Mouse (Mus musculus) adrenal gland, postnatal 36 days (tissue): Measurements from ENCODE around the gene AL607142.1. TPM values are rescaled to one million over a fixed set of nuclear protein-coding genes. Genes with fewer than 3 reads are reported as not detected.
A peak's percentile ranks its signal among the peaks of the same experiment; 100 is the strongest.

Source experiments
- DNase-seq, 2 experiments: peaks; one replicate each; pipeline ENCODE4 v3.0.0; 2021; ENCODE audit warnings: mixed read lengths in 1 of 2
- total RNA-seq, 2 experiments: library from RNA; stranded (reverse); gene quantifications; 2 replicates each; pipeline ENCODE4 v1.2.3; 2021

The AL607142.1 gene
- total RNA-seq, 2 experiments from 2014 or later = not detected

DNA sequence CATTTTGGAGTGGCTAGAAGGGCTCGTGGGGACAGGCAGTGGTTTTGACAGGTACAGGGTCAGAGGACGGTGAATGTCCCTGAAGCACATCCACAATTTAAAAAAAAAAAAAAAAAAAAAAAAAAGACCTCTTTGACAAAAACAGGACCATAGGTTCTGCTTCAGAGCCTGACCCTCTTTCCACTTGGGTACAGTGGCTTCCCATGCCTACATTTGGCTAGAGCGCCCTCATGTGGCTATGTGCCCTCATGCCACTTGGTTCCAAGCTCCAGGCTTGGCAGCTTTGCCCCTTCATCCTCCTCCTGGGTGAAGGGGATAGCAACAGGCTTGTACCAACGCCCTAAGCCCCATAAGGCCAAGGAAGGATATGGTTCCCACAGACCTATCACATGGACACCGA lies 39.8 kb downstream of the AL607142.1 start:
- peak; percentile 71 to 83 for DNase-seq

- DNase-seq = no peak
Measured at GRCm38 (mm10) chr4:120106362-120106761, 41.6 kb downstream of the AL607142.1 start.

DNA sequence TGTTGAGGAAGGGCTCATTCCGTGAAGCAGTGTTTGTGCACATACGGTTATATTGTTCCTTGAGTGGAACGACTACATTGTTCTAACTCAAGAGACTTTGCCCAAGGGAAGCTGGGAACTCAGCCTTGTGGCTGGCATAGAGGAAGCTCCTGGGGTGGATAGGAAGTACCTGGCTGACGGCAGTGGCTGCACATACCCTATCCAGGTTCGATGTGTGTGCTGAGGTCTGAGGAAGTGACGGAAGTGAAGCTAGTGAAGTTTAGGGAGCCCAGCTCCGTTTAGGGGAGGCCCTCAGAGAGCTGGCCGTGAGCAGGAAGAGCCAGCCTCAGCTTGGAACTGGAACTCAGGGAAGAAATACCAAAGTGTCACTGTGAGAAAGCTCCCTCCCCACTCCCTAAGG lies 43.0 kb downstream of the AL607142.1 start:
- DNase-seq = no peak

DNA sequence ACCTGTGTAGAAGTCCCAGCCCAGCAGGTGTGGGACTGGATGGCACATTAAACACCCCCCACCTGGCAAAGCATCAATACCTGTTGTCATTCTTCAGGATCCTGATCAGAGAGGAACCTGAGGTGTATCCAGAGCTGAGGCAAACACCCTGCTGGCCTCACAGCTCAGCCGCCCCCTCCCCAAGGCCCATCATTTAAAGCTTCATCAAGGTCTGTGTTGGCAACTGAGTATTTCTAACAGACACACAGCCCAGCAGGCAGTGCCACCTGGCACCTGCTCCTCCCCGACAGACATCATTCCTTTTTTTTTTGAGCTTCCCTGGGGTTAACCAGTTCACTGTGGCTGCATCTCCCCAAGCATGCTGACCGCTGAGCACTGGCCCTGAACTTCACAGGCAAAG lies 50.7 kb downstream of the AL607142.1 start:
- no peak for DNase-seq

DNA sequence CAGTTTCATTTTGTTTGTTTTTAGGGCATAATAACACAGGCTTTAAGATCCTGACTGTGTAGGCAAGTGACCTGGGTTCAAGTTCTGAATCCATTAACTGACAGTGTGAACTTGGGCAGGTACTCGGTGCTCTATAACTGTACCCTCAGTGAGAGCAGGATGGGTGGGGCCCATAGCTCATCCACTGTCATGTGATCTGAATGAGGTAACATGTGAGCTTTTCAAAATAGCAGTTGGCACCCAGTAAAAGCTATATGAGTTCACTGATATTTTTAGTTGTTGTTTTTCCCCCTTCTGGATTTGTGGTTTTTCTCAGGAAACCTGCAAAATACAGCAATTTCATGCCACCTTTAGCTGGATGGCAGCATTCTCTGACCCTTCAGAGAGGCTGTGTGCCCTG lies 51.5 kb downstream of the AL607142.1 start:
- DNase-seq = no peak

- peak; percentile 77 to 80 for DNase-seq
Measured at GRCm38 (mm10) chr4:120120276-120120675, 55.5 kb downstream of the AL607142.1 start.

- DNase-seq = peak in 1 of 2 experiments; percentile 21
Measured at GRCm38 (mm10) chr4:120124656-120125055, 59.9 kb downstream of the AL607142.1 start.

DNA sequence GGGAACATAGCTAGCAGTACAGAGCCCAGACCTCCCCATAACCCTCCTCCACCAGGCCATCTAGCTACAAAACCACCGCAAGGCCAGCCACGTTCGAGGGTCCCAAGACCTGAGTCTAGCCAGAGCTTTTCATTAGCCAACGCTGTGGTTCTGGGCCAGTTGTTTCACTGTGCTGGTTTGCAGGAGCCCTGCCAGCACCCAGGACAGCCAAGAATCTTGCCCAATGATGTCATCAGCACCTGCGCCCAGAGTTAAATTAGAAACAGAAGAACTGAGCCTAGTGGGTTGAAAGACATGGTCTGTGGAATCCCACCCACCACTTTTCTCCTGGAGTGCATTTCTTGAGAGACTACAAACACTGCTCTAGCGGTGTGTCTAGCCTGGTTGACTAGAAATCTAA lies 61.3 kb downstream of the AL607142.1 start:
- peak; percentile 32 to 46 for DNase-seq

GRCm38 (mm10) chr4:120127333-120127732 lies 62.5 kb downstream of the AL607142.1 start:
- DNase-seq = no peak

GRCm38 (mm10) chr4:120128033-120128432 lies 63.2 kb downstream of the AL607142.1 start:
- peak; percentile 88 to 90 for DNase-seq

GRCm38 (mm10) chr4:120129233-120129885 lies 64.6 kb downstream of the AL607142.1 start:
- peak; percentile 73 to 75 for DNase-seq

DNA sequence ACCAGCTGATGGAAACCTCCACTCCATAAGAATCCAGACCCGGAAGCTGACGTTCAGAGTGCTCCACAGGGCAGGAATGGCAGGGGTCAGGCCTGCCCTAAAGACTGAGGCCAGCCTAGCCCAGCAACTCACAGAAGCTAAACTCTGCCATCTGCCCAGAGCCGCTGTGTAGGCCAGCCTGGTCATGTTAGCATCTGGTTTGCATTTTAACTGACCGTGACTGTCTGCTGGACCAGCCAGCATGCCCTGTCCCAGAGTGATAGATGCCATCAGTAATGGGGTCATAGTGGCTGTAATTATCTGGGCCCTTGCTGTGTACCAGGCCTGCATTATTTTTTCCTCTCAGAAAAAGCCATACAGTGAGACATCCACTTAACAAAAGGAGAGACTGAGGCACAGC lies 66.1 kb downstream of the AL607142.1 start:
- DNase-seq = no peak

GRCm38 (mm10) chr4:120131441-120132220 lies 66.8 kb downstream of the AL607142.1 start:
- DNase-seq = peak; percentile 94 to 98

DNA sequence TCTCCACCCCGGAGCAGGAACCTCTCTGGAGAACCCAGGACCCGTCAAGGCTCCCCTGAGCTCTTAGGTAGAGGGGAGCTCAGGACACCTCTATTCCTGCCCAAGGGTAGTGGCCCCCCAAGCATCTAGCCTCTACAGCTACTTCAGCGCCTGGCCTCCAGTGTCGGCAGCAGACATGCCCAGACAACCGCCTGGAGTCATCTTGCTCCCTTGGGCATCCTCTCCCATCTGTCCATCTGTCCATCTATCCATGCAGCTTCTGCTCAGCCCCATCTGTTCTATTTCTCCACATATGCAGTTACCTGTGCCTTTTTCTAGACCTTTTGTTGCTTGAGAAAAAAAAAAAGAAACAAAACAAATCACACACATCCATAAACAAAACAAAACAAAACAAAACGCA lies 69.4 kb downstream of the AL607142.1 start:
- DNase-seq = no peak

GRCm38 (mm10) chr4:120141810-120142209 lies 77.0 kb downstream of the AL607142.1 start:
- DNase-seq = no peak

- DNase-seq = no peak
Measured at GRCm38 (mm10) chr4:120142905-120143304, 78.1 kb downstream of the AL607142.1 start.

Other genes starting within 250 kb of the AL607142.1 start
- not detected for gene Edn2, start 96.2 kb downstream of the AL607142.1 start, total RNA-seq
- gene Foxo6, start 222.4 kb downstream of the AL607142.1 start, total RNA-seq = 1 to 10 TPM in 1 of 2 experiments, under 1 TPM in 1; 0.76 to 1.2 TPM